Mouse (Mus musculus): ENCODE results near the gene Tat. TPM values are rescaled to one million over a fixed set of nuclear protein-coding genes. Genes with fewer than 3 reads are reported as not detected.
A peak's percentile ranks its signal among the peaks of the same experiment; 100 is the strongest.

Gene Tat
- total and polyA plus RNA-seq, 2 experiments from 2014 or later = 0.14 TPM; not detected in 1

- Histone ChIP-seq H3K36me3 (ENCODE audit: insufficient read depth, low read length) (no peaks in the 10 kb centered on the region), H3K27ac (ENCODE audit: low read depth, low read length) (no peak overlapping the region), H3K4me2 (ENCODE audit: low read depth, low read length, poor library complexity, severe bottlenecking) (no peak overlapping the region), H3K9ac (replicated peaks; ENCODE audit: low read length, poor library complexity, severe bottlenecking) (no peak overlapping the region), H3K4me3 (ENCODE audit: low read depth, low read length) (no peak overlapping the region), H3K9me3 (ENCODE audit: low read length) (no peaks in the 10 kb centered on the region), H3K4me1 (ENCODE audit: insufficient read depth, low read length) (no peaks in the 10 kb centered on the region), H3K27me3 (ENCODE audit: insufficient read depth, low read length) (peaks cover 17% of the 10 kb centered on the region)
- DNase-seq (ENCODE audit: low spot score) (no peak), ATAC-seq (ENCODE audit: low FRiP score) (no peak)
- 24% methylated on average over 11 of the region's 12 CpGs for WGBS
- no peak for TF ChIP-seq CTCF (IDR thresholded peaks at IDR 0.05)
Observed at GRCm38 (mm10) chr8:109958036-109958655, 32.1 kb upstream of the Tat start.

GRCm38 (mm10) chr8:109959112-109959511, 31.1 kb upstream of the Tat start:
- no peak overlapping the region for H3K27ac ChIP-seq (ENCODE audit: low read depth, low read length)
- H3K4me3 ChIP-seq (ENCODE audit: low read depth, low read length) = no peak overlapping the region
- H3K9me3 ChIP-seq (ENCODE audit: low read length) = no peaks in the 10 kb centered on the region
- H3K4me2 ChIP-seq (ENCODE audit: low read depth, low read length, poor library complexity, severe bottlenecking) = no peak overlapping the region
- H3K4me1 ChIP-seq (ENCODE audit: insufficient read depth, low read length) = no peaks in the 10 kb centered on the region
- H3K36me3 ChIP-seq (ENCODE audit: insufficient read depth, low read length) = no peaks in the 10 kb centered on the region
- no peak overlapping the region for H3K9ac ChIP-seq (replicated peaks; ENCODE audit: low read length, poor library complexity, severe bottlenecking)
- H3K27me3 ChIP-seq (ENCODE audit: insufficient read depth, low read length) = peaks cover 17% of the 10 kb centered on the region
- TF ChIP-seq CTCF (IDR thresholded peaks at IDR 0.05) = no peak
- 85% methylated on average over 4 of the region's 4 CpGs for WGBS
- no peak for ATAC-seq (ENCODE audit: low FRiP score)
- peak; percentile 24 for DNase-seq (ENCODE audit: low spot score)

- peak; percentile 51 for DNase-seq (ENCODE audit: low spot score)
- Histone ChIP-seq H3K4me3 (ENCODE audit: low read depth, low read length) (peak within 1 kb of the TSS; percentile 34), H3K36me3 (ENCODE audit: insufficient read depth, low read length) (no peaks in the 10 kb centered on the region), H3K9ac (replicated peaks; ENCODE audit: low read length, poor library complexity, severe bottlenecking) (0 out of 2 replicates have a peak within 1 kb of the TSS, but pooled peaks have one; percentile 13), H3K9me3 (ENCODE audit: low read length) (no peaks in the 10 kb centered on the region), H3K4me2 (ENCODE audit: low read depth, low read length, poor library complexity, severe bottlenecking) (peak within 1 kb of the TSS; percentile 55), H3K27ac (ENCODE audit: low read depth, low read length) (no peak within 1 kb of the TSS), H3K4me1 (ENCODE audit: insufficient read depth, low read length) (no peaks in the 10 kb centered on the region), H3K27me3 (ENCODE audit: insufficient read depth, low read length) (peaks cover 17% of the 10 kb centered on the region)
- ATAC-seq (ENCODE audit: low FRiP score) = peak; percentile 70; the same call in 1 of the 2 replicates
- peak; percentile 87 for TF ChIP-seq CTCF (IDR thresholded peaks at IDR 0.05)
- 2% methylated on average over 64 of the region's 64 CpGs for WGBS
Observed at GRCm38 (mm10) chr8:109961693-109962367, 28.4 kb upstream of the Tat start, which contains the start of gene Marveld3. Gene Marveld3 (minus strand): TSS chr8:109962203.

- no peak overlapping the region for H3K4me2 ChIP-seq (ENCODE audit: low read depth, low read length, poor library complexity, severe bottlenecking)
- H3K4me3 ChIP-seq (ENCODE audit: low read depth, low read length) = no peak overlapping the region
- no peak overlapping the region for H3K9ac ChIP-seq (replicated peaks; ENCODE audit: low read length, poor library complexity, severe bottlenecking)
- DNase-seq (ENCODE audit: low spot score) = no peak
- H3K36me3 ChIP-seq (ENCODE audit: insufficient read depth, low read length) = no peaks in the 10 kb centered on the region
- no peak for TF ChIP-seq CTCF (IDR thresholded peaks at IDR 0.05)
- H3K27ac ChIP-seq (ENCODE audit: low read depth, low read length) = no peak overlapping the region
- no peaks in the 10 kb centered on the region for H3K9me3 ChIP-seq (ENCODE audit: low read length)
- 83% methylated on average over 9 of the region's 9 CpGs for WGBS
- no peaks in the 10 kb centered on the region for H3K4me1 ChIP-seq (ENCODE audit: insufficient read depth, low read length)
- H3K27me3 ChIP-seq (ENCODE audit: insufficient read depth, low read length) = peaks cover 17% of the 10 kb centered on the region
- no peak for ATAC-seq (ENCODE audit: low FRiP score)
Observed at GRCm38 (mm10) chr8:109962896-109963295, 27.3 kb upstream of the Tat start.

- no peak for DNase-seq (ENCODE audit: low spot score)
- Histone ChIP-seq H3K27me3 (ENCODE audit: insufficient read depth, low read length) (peaks cover 17% of the 10 kb centered on the region), H3K9me3 (ENCODE audit: low read length) (no peaks in the 10 kb centered on the region), H3K36me3 (ENCODE audit: insufficient read depth, low read length) (no peaks in the 10 kb centered on the region), H3K9ac (replicated peaks; ENCODE audit: low read length, poor library complexity, severe bottlenecking) (no peak overlapping the region), H3K4me1 (ENCODE audit: insufficient read depth, low read length) (no peaks in the 10 kb centered on the region), H3K27ac (ENCODE audit: low read depth, low read length) (no peak overlapping the region), H3K4me3 (ENCODE audit: low read depth, low read length) (no peak overlapping the region), H3K4me2 (ENCODE audit: low read depth, low read length, poor library complexity, severe bottlenecking) (no peak overlapping the region)
- whole genome bisulfite sequencing = 74% methylated on average over 13 of the region's 13 CpGs
- ATAC-seq (ENCODE audit: low FRiP score) = no peak
- no peak for TF ChIP-seq CTCF (IDR thresholded peaks at IDR 0.05)
Observed at GRCm38 (mm10) chr8:109963421-109963820, 26.8 kb upstream of the Tat start.

GRCm38 (mm10) chr8:109964106-109964505, 26.1 kb upstream of the Tat start:
- H3K27me3 ChIP-seq (ENCODE audit: insufficient read depth, low read length) = peaks cover 17% of the 10 kb centered on the region
- no peaks in the 10 kb centered on the region for H3K36me3 ChIP-seq (ENCODE audit: insufficient read depth, low read length)
- H3K4me3 ChIP-seq (ENCODE audit: low read depth, low read length) = no peak overlapping the region
- H3K27ac ChIP-seq (ENCODE audit: low read depth, low read length) = no peak overlapping the region
- no peak overlapping the region for H3K9ac ChIP-seq (replicated peaks; ENCODE audit: low read length, poor library complexity, severe bottlenecking)
- H3K4me2 ChIP-seq (ENCODE audit: low read depth, low read length, poor library complexity, severe bottlenecking) = no peak overlapping the region
- H3K9me3 ChIP-seq (ENCODE audit: low read length) = no peaks in the 10 kb centered on the region
- ATAC-seq (ENCODE audit: low FRiP score) = no peak
- DNase-seq (ENCODE audit: low spot score) = no peak
- 75% methylated on average over 4 of the region's 4 CpGs for WGBS
- no peaks in the 10 kb centered on the region for H3K4me1 ChIP-seq (ENCODE audit: insufficient read depth, low read length)
- TF ChIP-seq CTCF (IDR thresholded peaks at IDR 0.05) = no peak

Data from midbrain, postnatal 0 days (tissue).